9 mouse cellular contexts compared by ENCODE assay signal in genomic region chr4:21222631-21223030, GRCm38 (mm10).
A peak's percentile ranks its signal among the peaks of the same experiment; 100 is the strongest.
DNase-seq lines count a peak whose midpoint lies in the region; ATAC-seq lines count a peak whose summit lies in the region.
"Had no signal": no experiment of that assay in that cellular context is flagged by ENCODE, and none has a peak within 500 bp of the region (broad histone marks: within the 10 kb centered on the region; RNA-seq: fewer than 3 reads in every experiment).

No protein-coding gene starts in this region.

- 0 out of 2 replicates have a peak, but pooled peaks have one; percentile 47 for ATAC-seq in heart, embryonic 14.5 days (ENCODE audit: insufficient number of reproducible peaks, insufficient read depth, low FRiP score, low read depth)
- ATAC-seq in frontal cortex, adult (ENCODE audit: low TSS enrichment): peak; percentile 97
- peak; percentile 79 for ATAC-seq in kidney, embryonic 15.5 days (replicated peaks; ENCODE audit: low FRiP score)
- ATAC-seq in limb, embryonic 13.5 days (ENCODE audit: low FRiP score, low read depth): peak; percentile 73
- ATAC-seq in neural tube, embryonic 13.5 days (ENCODE audit: low read depth): peak; percentile 76; the same call in 1 of the 2 replicates
- ATAC-seq in erythroblast, adult 5-6 weeks (replicated peaks; ENCODE audit: low FRiP score, poor library complexity, severe bottlenecking): no peak

- H3K4me1 ChIP-seq in heart, embryonic 14.5 days (ENCODE audit: control insufficient read depth in 2 of 2, insufficient read depth in 2 of 2, low read length in 2 of 2): no peaks in the 10 kb centered on the region
- H3K4me1 ChIP-seq in heart, embryonic 10.5 days: no peaks in the 10 kb centered on the region
- 0 out of 2 replicates have a peak, but pooled peaks cover 2% of the 10 kb centered on the region for H3K4me1 ChIP-seq in kidney, embryonic 15.5 days
- H3K4me1 ChIP-seq in limb, embryonic 13.5 days: no peaks in the 10 kb centered on the region
- H3K4me1 ChIP-seq in neural tube, embryonic 13.5 days (replicated peaks): no peaks in the 10 kb centered on the region
- H3K4me1 ChIP-seq: liver, embryonic 13.5 days had no signal

- WGBS in heart, embryonic 14.5 days: 21% methylated on average over 4 of the region's 4 CpGs
- WGBS in heart, embryonic 10.5 days: 39% methylated on average over 4 of the region's 4 CpGs
- 34% methylated on average over 4 of the region's 4 CpGs for WGBS in kidney, embryonic 15.5 days
- WGBS in limb, embryonic 13.5 days: 47% methylated on average over 4 of the region's 4 CpGs
- 45% methylated on average over 4 of the region's 4 CpGs for WGBS in neural tube, embryonic 13.5 days

- H3K27ac ChIP-seq in heart, embryonic 14.5 days (replicated peaks in 1 of 2; ENCODE audit: control insufficient read depth in 1 of 2, insufficient read depth in 1 of 2, low read depth in 2 of 2, low read length in 2 of 2): no peak overlapping the region
- H3K27ac ChIP-seq in heart, embryonic 10.5 days: no peak overlapping the region
- H3K27ac ChIP-seq in kidney, embryonic 15.5 days: no peak overlapping the region
- H3K27ac ChIP-seq in limb, embryonic 13.5 days: no peak overlapping the region
- no peak overlapping the region for H3K27ac ChIP-seq in neural tube, embryonic 13.5 days (replicated peaks)
- H3K27ac ChIP-seq: liver, embryonic 13.5 days had no signal

- no peaks in the 10 kb centered on the region for H3K36me3 ChIP-seq in heart, embryonic 14.5 days (ENCODE audit: control insufficient read depth, insufficient read depth, low read length)
- H3K36me3 ChIP-seq in heart, embryonic 10.5 days: no peaks in the 10 kb centered on the region
- no peaks in the 10 kb centered on the region for H3K36me3 ChIP-seq in kidney, embryonic 15.5 days
- no peaks in the 10 kb centered on the region for H3K36me3 ChIP-seq in limb, embryonic 13.5 days
- H3K36me3 ChIP-seq in neural tube, embryonic 13.5 days: no peaks in the 10 kb centered on the region
- H3K36me3 ChIP-seq: liver, embryonic 13.5 days had no signal

- H3K9me3 ChIP-seq in heart, embryonic 14.5 days (ENCODE audit: control insufficient read depth, low read length): no peaks in the 10 kb centered on the region
- H3K9me3 ChIP-seq in heart, embryonic 10.5 days: no peaks in the 10 kb centered on the region
- H3K9me3 ChIP-seq in kidney, embryonic 15.5 days (replicated peaks): no peaks in the 10 kb centered on the region
- H3K9me3 ChIP-seq in limb, embryonic 13.5 days: no peaks in the 10 kb centered on the region
- no peaks in the 10 kb centered on the region for H3K9me3 ChIP-seq in neural tube, embryonic 13.5 days
- H3K9me3 ChIP-seq: liver, embryonic 13.5 days had no signal

- H3K9ac ChIP-seq in heart, embryonic 14.5 days (ENCODE audit: low read length): no peak overlapping the region
- no peak overlapping the region for H3K9ac ChIP-seq in kidney, embryonic 15.5 days
- no peak overlapping the region for H3K9ac ChIP-seq in limb, embryonic 13.5 days
- H3K9ac ChIP-seq in neural tube, embryonic 13.5 days: no peak overlapping the region
- H3K9ac ChIP-seq: liver, embryonic 13.5 days had no signal

- no peak for DNase-seq in heart, embryonic 10.5 days (ENCODE audit: low spot score)
- peak; percentile 1 for DNase-seq in cerebellum, adult 8-10 months
- DNase-seq: liver, embryonic 13.5 days had no signal

- no peaks in the 10 kb centered on the region for H3K27me3 ChIP-seq in heart, embryonic 14.5 days (ENCODE audit: control insufficient read depth, insufficient read depth, low read length)
- H3K27me3 ChIP-seq in heart, embryonic 10.5 days (ENCODE audit: insufficient read depth, poor library complexity, severe bottlenecking): no peaks in the 10 kb centered on the region
- H3K27me3 ChIP-seq in kidney, embryonic 15.5 days: no peaks in the 10 kb centered on the region
- no peaks in the 10 kb centered on the region for H3K27me3 ChIP-seq in limb, embryonic 13.5 days
- H3K27me3 ChIP-seq in neural tube, embryonic 13.5 days: no peaks in the 10 kb centered on the region
- H3K27me3 ChIP-seq: liver, embryonic 13.5 days had no signal

- no peak overlapping the region for H3K4me2 ChIP-seq in heart, embryonic 14.5 days (ENCODE audit: low read length)
- no peak overlapping the region for H3K4me2 ChIP-seq in kidney, embryonic 15.5 days
- H3K4me2 ChIP-seq in limb, embryonic 13.5 days (replicated peaks): no peak overlapping the region
- no peak overlapping the region for H3K4me2 ChIP-seq in neural tube, embryonic 13.5 days
- H3K4me2 ChIP-seq: liver, embryonic 13.5 days had no signal

- no peak overlapping the region for H3K4me3 ChIP-seq in heart, embryonic 14.5 days (ENCODE audit: control insufficient read depth in 1 of 2, insufficient read depth in 1 of 2, low read depth in 1 of 2, low read length in 2 of 2)
- no peak overlapping the region for H3K4me3 ChIP-seq in heart, embryonic 10.5 days
- H3K4me3 ChIP-seq in kidney, embryonic 15.5 days (replicated peaks): no peak overlapping the region
- H3K4me3 ChIP-seq in limb, embryonic 13.5 days: no peak overlapping the region
- no peak overlapping the region for H3K4me3 ChIP-seq in neural tube, embryonic 13.5 days
- H3K4me3 ChIP-seq: liver, embryonic 13.5 days had no signal
